Mouse (Mus musculus) neutrophil, adult 59 days (primary cell): ENCODE data around the gene Dbt. TPM values are rescaled to one million over a fixed set of nuclear protein-coding genes. Genes with fewer than 3 reads are reported as not detected.

ENCODE experiments used
- total RNA-seq, 2 experiments: library from RNA; stranded (reverse); gene quantifications; 1 replicate in 1 of 2; 2 replicates in 1 of 2; pipeline ENCODE4 v1.2.4; 2023

The Dbt gene
- 1 to 10 TPM; 4.8 to 7.3 TPM for total RNA-seq

GRCm38 (mm10) chr3:116512904-116513716 lies at the start of gene Dbt:
Gene Dbt, plus strand, starts transcription at chr3:116513070.

DNA sequence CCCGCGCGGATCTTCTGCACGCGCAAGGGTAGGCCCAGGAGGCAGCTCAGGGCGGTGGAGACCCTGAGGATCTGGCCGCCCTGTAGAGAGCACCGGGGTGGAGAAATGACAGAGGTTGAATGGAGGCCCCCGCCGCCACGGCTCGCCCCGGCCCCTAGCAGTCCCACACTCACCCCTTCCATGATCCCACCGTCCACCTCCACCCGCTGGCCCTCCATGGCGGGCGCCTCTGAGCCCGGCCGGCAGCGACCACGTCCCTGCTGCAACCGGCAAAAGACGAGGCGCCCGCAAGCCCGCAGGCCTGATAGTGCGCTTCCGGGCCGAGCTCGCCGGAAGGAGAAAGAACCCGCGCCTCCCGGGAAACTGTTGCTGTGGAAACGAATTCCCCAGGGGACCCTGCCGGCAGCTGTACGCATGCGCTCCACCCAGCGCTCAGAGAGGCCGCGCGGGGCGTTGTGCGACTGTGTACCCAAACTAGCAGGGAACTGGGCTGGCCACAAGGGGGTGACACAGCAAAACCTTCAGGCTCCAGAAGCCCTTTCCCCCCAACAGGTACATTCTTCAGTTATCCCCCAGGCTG lies 5.0 kb upstream of the Dbt start, which contains the start of gene Rtca:
Gene Rtca, minus strand, starts transcription at position 437 of the 580 bp plus-strand sequence.

GRCm38 (mm10) chr3:116562408-116563094 lies 49.7 kb downstream of the Dbt start, which contains the start of gene Lrrc39:
Gene Lrrc39, plus strand, starts transcription at chr3:116562973.

DNA sequence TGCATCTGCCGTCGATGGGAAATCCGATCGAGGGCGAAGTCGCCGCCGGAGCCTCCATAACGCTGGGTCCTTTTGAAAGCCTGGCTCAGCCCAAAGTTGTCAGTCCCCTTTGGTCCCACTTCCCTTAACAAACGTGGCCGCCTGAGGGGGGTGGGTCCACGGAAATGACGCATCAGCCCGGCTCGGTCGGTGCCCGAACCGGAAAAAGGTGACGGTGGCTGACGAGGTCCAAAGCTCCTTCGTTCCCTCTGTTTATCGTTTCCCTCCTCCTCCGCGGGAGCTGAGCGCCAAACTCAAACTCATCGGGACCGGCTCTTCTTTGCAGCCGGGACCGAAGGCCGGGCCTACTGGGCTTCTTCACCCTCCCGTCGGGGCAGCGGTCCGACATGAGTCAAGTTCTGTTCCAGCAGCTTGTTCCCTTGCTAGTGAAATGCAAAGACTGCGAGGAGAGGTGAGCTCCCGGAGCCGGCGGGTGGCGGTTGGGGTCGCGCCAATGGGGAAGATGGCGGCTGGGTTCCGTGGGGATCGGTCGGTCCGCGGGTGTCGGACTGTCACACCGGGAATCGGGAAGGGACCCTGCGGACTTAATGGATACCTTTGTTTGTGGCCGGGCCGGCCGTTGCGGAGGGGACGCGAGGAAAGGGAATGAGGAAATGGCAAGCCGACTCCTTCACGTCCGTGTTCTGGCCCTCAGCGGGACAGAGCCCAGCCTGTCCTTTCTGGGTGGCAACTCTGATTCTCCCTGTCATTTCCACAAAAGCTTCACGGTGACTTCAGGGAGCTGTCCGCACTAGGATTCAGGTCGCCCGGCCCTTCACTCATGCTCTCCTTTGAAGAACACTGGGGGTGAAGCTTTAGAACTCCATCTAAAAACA lies 82.1 kb downstream of the Dbt start, which contains the start of gene Sass6:
Gene Sass6, plus strand, starts transcription at position 255 of the 875 bp plus-strand sequence.

Other genes starting within 250 kb of the Dbt start
- gene Cdc14a, start 89.0 kb upstream of the Dbt start, total RNA-seq = 10 to 100 TPM; 39.0 to 45.1 TPM
- 10 to 100 TPM; 18.0 to 19.7 TPM for gene Rtca, start 4.9 kb upstream of the Dbt start, total RNA-seq
- gene Lrrc39, start 49.9 kb downstream of the Dbt start, total RNA-seq = under 1 TPM in 1 of 2 experiments, not detected in 1; 0.20 TPM
- gene Sass6, start 81.9 kb downstream of the Dbt start, total RNA-seq = 10 to 100 TPM; 19.6 to 21.1 TPM
- 10 to 100 TPM; 17.9 to 18.3 TPM for gene Trmt13, start 101.5 kb downstream of the Dbt start, total RNA-seq
- 10 to 100 TPM; 77.1 to 79.8 TPM for gene Mfsd14a, start 149.6 kb downstream of the Dbt start, total RNA-seq
- not detected for gene Gm43191, start 168.2 kb downstream of the Dbt start, total RNA-seq
- gene Slc35a3, start 199.8 kb downstream of the Dbt start, total RNA-seq = 10 to 100 TPM; 23.5 to 27.1 TPM